Mouse (Mus musculus) erythroblast, embryonic 14.5 days (primary cell): ENCODE results near the gene Slc43a2. TPM values are rescaled to one million over a fixed set of nuclear protein-coding genes. Genes with fewer than 3 reads are reported as not detected.

Source experiments
- H3K27me3 ChIP-seq: 2 replicates; pipeline ENCODE4 v1.6.1; 2012; ENCODE audit warnings: inconsistent platforms; ENCODE audit not compliant: control insufficient read depth
- H3K36me3 ChIP-seq: 2 replicates; pipeline ENCODE4 v1.6.1; 2012; ENCODE audit warnings: mild to moderate bottlenecking, inconsistent platforms; ENCODE audit not compliant: control insufficient read depth
- H3K4me1 ChIP-seq: 2 replicates; pipeline ENCODE4 v1.6.1; 2012; ENCODE audit warnings: inconsistent platforms; ENCODE audit not compliant: control insufficient read depth
- H3K4me3 ChIP-seq: replicated peaks from 2 replicates; pipeline ENCODE3; 2012; ENCODE audit warnings: moderate library complexity, mild to moderate bottlenecking, inconsistent platforms
- H3K9me3 ChIP-seq: 2 replicates; pipeline ENCODE4 v1.6.1; 2012; ENCODE audit warnings: low read length, inconsistent platforms, mixed read lengths; ENCODE audit not compliant: control insufficient read depth
- GATA1 ChIP-seq: IDR thresholded peaks from 2 replicates; pipeline ENCODE4 v1.6.1; 2012; ENCODE audit warnings: low read length, inconsistent platforms, mixed read lengths
- TAL1 ChIP-seq: IDR thresholded peaks from 3 replicates; pipeline ENCODE4 v1.6.1; 2012; ENCODE audit warnings: low read length, inconsistent platforms, mixed read lengths
- polyA plus RNA-seq: library from polyadenylated mRNA; stranded (reverse); fragments of >175 nt; gene quantifications from 2 replicates; pipeline ENCODE4 v1.2.3, GENCODE M21; 2012

The Slc43a2 gene
- polyA plus RNA-seq, 1 experiment: 0.29 TPM

DNA sequence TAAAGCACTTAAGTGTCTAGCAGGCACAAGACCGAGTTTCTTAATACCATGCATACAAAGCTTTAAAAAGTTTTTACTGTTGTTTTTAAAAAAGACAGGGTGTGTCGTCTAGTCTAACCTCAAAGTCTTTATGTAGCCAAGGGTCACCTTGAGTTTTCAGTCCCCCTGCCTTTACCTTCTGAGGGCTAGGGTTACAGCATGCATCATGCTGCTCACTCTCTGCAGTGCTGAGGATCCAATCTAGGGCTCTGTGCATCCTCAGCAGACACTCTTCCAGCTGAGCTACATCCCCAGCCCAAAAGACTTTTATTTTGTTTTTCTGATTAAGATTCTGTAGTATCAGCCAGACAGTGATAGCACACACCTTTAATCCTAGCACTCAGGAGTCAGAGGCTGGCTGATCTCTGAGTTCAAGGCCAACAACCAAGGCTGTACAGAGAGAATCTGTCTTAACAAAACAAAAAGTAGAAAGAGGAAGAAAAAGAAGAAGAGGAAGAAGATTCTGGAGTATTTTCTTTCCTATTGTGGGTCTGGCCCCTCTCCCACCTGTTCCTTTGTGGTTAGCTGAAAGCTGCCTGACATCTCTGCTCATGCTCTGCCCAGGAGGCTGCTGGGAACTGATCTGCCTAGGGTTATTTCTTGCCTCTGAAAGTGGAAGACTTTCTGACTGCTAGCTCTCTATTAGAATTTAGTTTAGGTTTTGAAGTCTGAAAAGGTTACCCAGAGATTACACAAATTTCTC is 91.3 kb downstream of the Slc43a2 start:
- TF ChIP-seq GATA1 (no peak), TAL1 (no peak)
- Histone ChIP-seq H3K4me1 (peaks cover 1% of the 10 kb centered on the region; the same call in 1 of the 2 replicates), H3K36me3 (peaks cover 84% of the 10 kb centered on the region), H3K27me3 (no peaks in the 10 kb centered on the region), H3K4me3 (no peak overlapping the region), H3K9me3 (no peaks in the 10 kb centered on the region)

DNA sequence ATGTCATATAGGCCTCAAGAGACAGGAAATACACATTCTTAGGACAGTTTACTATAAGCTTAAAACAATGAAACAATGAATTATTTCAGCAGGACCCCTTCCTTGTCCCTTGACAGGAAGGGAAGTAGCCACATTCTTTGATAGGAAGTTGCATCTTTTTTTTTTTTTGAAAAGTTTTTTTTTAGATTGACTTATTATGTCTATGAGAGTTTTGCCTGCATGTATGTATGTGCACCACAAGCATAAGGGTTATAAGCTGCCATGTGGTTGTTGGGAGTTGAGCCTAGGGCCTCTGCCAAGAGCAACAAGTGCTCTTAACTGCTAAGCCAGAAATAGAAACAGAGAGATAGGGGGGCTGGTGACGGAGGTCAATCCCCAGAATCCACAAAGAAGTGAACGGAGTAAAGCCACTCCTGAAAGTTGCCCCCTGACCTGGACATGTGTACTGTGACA is 92.6 kb downstream of the Slc43a2 start:
- Histone ChIP-seq H3K4me3 (no peak overlapping the region), H3K9me3 (no peaks in the 10 kb centered on the region), H3K27me3 (no peaks in the 10 kb centered on the region), H3K4me1 (peaks cover 1% of the 10 kb centered on the region), H3K36me3 (peaks cover 82% of the 10 kb centered on the region)
- TF ChIP-seq GATA1: no peak

DNA sequence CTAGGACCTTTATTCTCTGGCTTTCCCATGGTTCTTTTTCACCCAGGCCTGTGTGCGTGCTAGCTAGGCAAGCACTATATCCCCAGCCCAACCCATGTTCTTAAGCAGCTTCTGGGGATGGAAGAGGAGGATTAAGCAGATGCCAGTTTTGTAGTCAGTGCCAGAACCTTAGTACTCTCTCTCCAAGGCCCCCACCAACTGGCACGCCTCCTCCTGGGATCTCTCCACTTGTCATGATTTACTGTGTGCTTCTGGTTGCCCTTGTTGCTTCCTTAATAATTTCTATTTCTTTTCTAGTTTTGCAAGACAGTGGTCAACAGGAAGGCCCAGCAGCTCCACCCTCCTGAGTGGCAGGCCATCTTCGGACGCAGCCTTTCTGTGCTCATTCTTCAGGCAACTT is 94.3 kb downstream of the Slc43a2 start:
- TF ChIP-seq TAL1 (no peak), GATA1 (no peak)
- H3K4me3 ChIP-seq: no peak overlapping the region
- no peaks in the 10 kb centered on the region for H3K27me3 ChIP-seq
- no peaks in the 10 kb centered on the region for H3K9me3 ChIP-seq
- H3K36me3 ChIP-seq: peaks cover 66% of the 10 kb centered on the region
- peaks cover 14% of the 10 kb centered on the region for H3K4me1 ChIP-seq

Other genes starting within 250 kb of the Slc43a2 start
- gene Rpa1, start 183.4 kb upstream of the Slc43a2 start, polyA plus RNA-seq: 7.1 and 7.4 TPM in 2 replicates
- 0.19 and 0.22 TPM in 2 replicates for gene Smyd4, start 183.3 kb upstream of the Slc43a2 start, polyA plus RNA-seq
- gene Serpinf1, start 109.0 kb upstream of the Slc43a2 start, polyA plus RNA-seq: 0.18 and 0.25 TPM in 2 replicates
- 0.36 and 0.42 TPM in 2 replicates for gene Serpinf2, start 92.1 kb upstream of the Slc43a2 start, polyA plus RNA-seq
- 11.2 and 11.7 TPM in 2 replicates for gene Wdr81, start 77.0 kb upstream of the Slc43a2 start, polyA plus RNA-seq
- gene Tlcd2, start 70.0 kb upstream of the Slc43a2 start, polyA plus RNA-seq: 0.15 and 0.41 TPM in 2 replicates
- gene Prpf8, start 44.9 kb upstream of the Slc43a2 start, polyA plus RNA-seq: 2.2 and 4.5 TPM in 2 replicates
- 0.10 TPM in 1 of 2 replicates, not detected in the other for gene Rilp, start 21.6 kb upstream of the Slc43a2 start, polyA plus RNA-seq
- gene Scarf1, start 18.2 kb upstream of the Slc43a2 start, polyA plus RNA-seq: 0.04 and 0.06 TPM in 2 replicates
- gene Pitpna, start 56.4 kb downstream of the Slc43a2 start, polyA plus RNA-seq: 2.2 and 2.7 TPM in 2 replicates
- 7.5 and 8.9 TPM in 2 replicates for gene Inpp5k, start 99.3 kb downstream of the Slc43a2 start, polyA plus RNA-seq
- gene Myo1c, start 118.8 kb downstream of the Slc43a2 start, polyA plus RNA-seq: 2.4 and 2.6 TPM in 2 replicates
- 4.4 and 6.6 TPM in 2 replicates for gene Crk, start 147.6 kb downstream of the Slc43a2 start, polyA plus RNA-seq
- 9.4 and 20.2 TPM in 2 replicates for gene Ywhae, start 201.2 kb downstream of the Slc43a2 start, polyA plus RNA-seq